Mouse (Mus musculus) midbrain, embryonic 16.5 days (tissue): ENCODE measurements around the gene Tnfrsf9. TPM values are rescaled to one million over a fixed set of nuclear protein-coding genes. Genes with fewer than 3 reads are reported as not detected.

Source experiments
- ATAC-seq: fragments of 200-750 bp; cut with Nextera tagmentation; 2 replicates; pipeline ENCODE4 v1.8.0; 2017; ENCODE audit warnings: moderate TSS enrichment
- H3K27ac ChIP-seq: fragments of 300-500 bp; sonication (generic); 2 replicates; pipeline ENCODE4 v1.5.1; 2014; ENCODE audit warnings: mild to moderate bottlenecking, low read length, mixed read lengths
- H3K27me3 ChIP-seq: fragments of 300-500 bp; sonication (generic); 2 replicates; pipeline ENCODE4 v1.6.1; 2014; ENCODE audit warnings: low read depth, low read length, mixed read lengths; ENCODE audit not compliant: control insufficient read depth, insufficient read depth
- H3K36me3 ChIP-seq: fragments of 300-500 bp; sonication (generic); 2 replicates; pipeline ENCODE4 v1.6.1; 2014; ENCODE audit warnings: mild to moderate bottlenecking, low read length, moderate library complexity, mixed read lengths; ENCODE audit not compliant: control insufficient read depth, insufficient read depth
- H3K4me1 ChIP-seq: fragments of 300-500 bp; sonication (generic); 2 replicates; pipeline ENCODE4 v1.6.1; 2014; ENCODE audit warnings: mild to moderate bottlenecking, low read length, mixed read lengths; ENCODE audit not compliant: control insufficient read depth, insufficient read depth
- H3K4me2 ChIP-seq: fragments of 300-500 bp; sonication (generic); 2 replicates; pipeline ENCODE4 v1.6.1; 2014; ENCODE audit warnings: mild to moderate bottlenecking, low read length, mixed read lengths
- H3K4me3 ChIP-seq: fragments of 300-500 bp; sonication (generic); 2 replicates; pipeline ENCODE4 v1.5.1; 2014; ENCODE audit warnings: low read depth, mild to moderate bottlenecking, low read length, moderate library complexity, mixed read lengths
- H3K9ac ChIP-seq: fragments of 300-500 bp; sonication (generic); 2 replicates; pipeline ENCODE4 v1.6.1; 2014; ENCODE audit warnings: low read depth, low read length, mixed read lengths
- H3K9me3 ChIP-seq: fragments of 300-500 bp; sonication (generic); replicated peaks from 2 replicates; pipeline ENCODE4 v1.6.1; 2014; ENCODE audit warnings: mild to moderate bottlenecking, low read length, mixed read lengths; ENCODE audit not compliant: control insufficient read depth, poor library complexity, severe bottlenecking
- WGBS: fragments of 180-500 bp; shearing (Covaris S2); extraction: QIAGEN DNeasy Blood & Tissue Kit; methylation state at CpG from one replicate; pipeline ENCODE4 v1.1.7; 2014; 5-methylcytosine and 5-hydroxymethylcytosine counted together
- polyA plus RNA-seq: library from polyadenylated mRNA; unstranded; fragments of >200 nt; fragmentation: Nextera tagmentation; extraction: Ambion mirVana; gene quantifications from 2 replicates; pipeline ENCODE4 v1.2.1, GENCODE M21; 2015

Tnfrsf9 gene
- polyA plus RNA-seq, 1 experiment from 2014 or later, result 0.38 TPM

- H3K9me3 ChIP-seq, result no peaks in the 10 kb centered on the region
- no peaks in the 10 kb centered on the region for H3K4me1 ChIP-seq
- WGBS, result 92% methylated on average over 21 of the region's 21 CpGs
- no peak overlapping the region for H3K27ac ChIP-seq
- H3K27me3 ChIP-seq, result no peaks in the 10 kb centered on the region
- H3K36me3 ChIP-seq, result no peaks in the 10 kb centered on the region
- ATAC-seq, result no peak
- H3K4me3 ChIP-seq, result no peak overlapping the region
- H3K4me2 ChIP-seq, result no peak overlapping the region
- no peak overlapping the region for H3K9ac ChIP-seq
Measured at GRCm38 (mm10) chr4:150978156-150978910, 64.0 kb downstream of the Tnfrsf9 start.

- no peak overlapping the region for H3K27ac ChIP-seq
- no peaks in the 10 kb centered on the region for H3K36me3 ChIP-seq
- ATAC-seq, result no peak
Measured at GRCm38 (mm10) chr4:150979455-150979854, 65.1 kb downstream of the Tnfrsf9 start.

DNA sequence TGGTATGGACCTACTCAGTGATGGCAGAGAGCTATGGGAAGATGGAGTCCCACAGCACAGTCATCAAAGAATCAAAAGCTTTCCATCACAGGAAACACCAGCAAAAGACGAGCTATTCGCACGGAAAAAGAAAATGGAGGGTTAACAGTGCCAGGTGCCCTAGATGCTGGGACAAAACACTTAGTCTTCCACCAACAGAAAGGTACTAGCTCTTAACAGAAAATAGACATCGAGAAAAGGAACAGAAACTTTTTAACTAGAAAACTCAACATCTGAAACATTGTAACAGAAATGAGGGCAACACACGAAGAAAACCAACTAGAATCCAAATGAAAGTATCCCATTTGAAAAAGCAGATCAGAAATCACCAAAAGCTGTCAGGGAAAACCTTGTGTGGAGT, 65.8 kb downstream of the Tnfrsf9 start:
- Histone ChIP-seq H3K27ac (no peak overlapping the region), H3K4me2 (no peak overlapping the region), H3K4me1 (no peaks in the 10 kb centered on the region), H3K36me3 (no peaks in the 10 kb centered on the region), H3K9ac (no peak overlapping the region), H3K4me3 (no peak overlapping the region), H3K9me3 (no peaks in the 10 kb centered on the region), H3K27me3 (no peaks in the 10 kb centered on the region)
- WGBS, result 91% methylated on average over 5 of the region's 5 CpGs
- no peak for ATAC-seq

More at GRCm38 (mm10) chr4:150979455-150979854, 65.1 kb downstream of the Tnfrsf9 start:
- no peaks in the 10 kb centered on the region for H3K27me3 ChIP-seq
- 84% methylated on average over 9 of the region's 9 CpGs for WGBS
- no peak overlapping the region for H3K4me3 ChIP-seq
- H3K9me3 ChIP-seq, result no peaks in the 10 kb centered on the region
- H3K9ac ChIP-seq, result no peak overlapping the region
- no peaks in the 10 kb centered on the region for H3K4me1 ChIP-seq
- H3K4me2 ChIP-seq, result no peak overlapping the region

DNA sequence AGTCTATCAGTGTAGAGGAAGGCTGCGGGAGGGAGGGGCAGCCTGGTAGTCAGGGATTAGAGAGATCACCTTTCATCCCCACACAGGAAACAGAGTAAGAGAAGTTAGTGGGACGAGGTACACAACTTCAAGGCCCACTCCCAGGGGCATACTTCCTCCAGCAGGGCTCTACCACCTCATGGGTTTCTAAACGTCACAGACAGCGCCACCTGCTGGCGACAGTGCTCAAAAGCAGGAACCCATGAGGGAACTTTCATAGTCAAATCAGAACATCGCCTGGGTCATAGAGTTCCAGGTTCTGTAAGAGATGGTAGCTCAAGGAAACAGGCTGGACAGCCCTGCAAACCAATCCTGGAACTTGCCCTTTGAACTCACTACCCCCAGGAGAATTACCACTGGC, 75.8 kb downstream of the Tnfrsf9 start:
- Histone ChIP-seq H3K4me2 (no peak overlapping the region), H3K4me3 (no peak overlapping the region), H3K27ac (no peak overlapping the region), H3K27me3 (no peaks in the 10 kb centered on the region), H3K9me3 (no peaks in the 10 kb centered on the region), H3K36me3 (no peaks in the 10 kb centered on the region), H3K4me1 (no peaks in the 10 kb centered on the region), H3K9ac (no peak overlapping the region)
- WGBS, result 48% methylated on average over 6 of the region's 6 CpGs
- ATAC-seq, result no peak

Other genes starting within 250 kb of the Tnfrsf9 start
- gene Errfi1, start 60.6 kb upstream of the Tnfrsf9 start, polyA plus RNA-seq, result 22.1 and 22.7 TPM in 2 replicates
- 359 and 371 TPM in 2 replicates for gene Park7, start 125 bp upstream of the Tnfrsf9 start, polyA plus RNA-seq
- not detected in 2 replicates for gene Uts2, start 82.5 kb downstream of the Tnfrsf9 start, polyA plus RNA-seq
- 3.4 and 3.7 TPM in 2 replicates for gene Per3, start 130.1 kb downstream of the Tnfrsf9 start, polyA plus RNA-seq
- gene Vamp3, start 143.4 kb downstream of the Tnfrsf9 start, polyA plus RNA-seq, result 45.7 and 49.8 TPM in 2 replicates
- gene Gm13090, start 175.0 kb downstream of the Tnfrsf9 start, polyA plus RNA-seq, result not detected in 2 replicates